Mouse (Mus musculus) myocyte (in vitro differentiated cells): ENCODE measurements around the gene Aamdc.

ENCODE experiments used
- CEBPB ChIP-seq: IDR thresholded peaks from 2 replicates; pipeline ENCODE4 v1.6.1; 2011; ENCODE audit warnings: mild to moderate bottlenecking, moderate library complexity; ENCODE audit not compliant: poor library complexity, insufficient read depth, severe bottlenecking
- POLR2A ChIP-seq: IDR thresholded peaks from one replicate; pipeline ENCODE4 v1.6.1; 2011; ENCODE audit warnings: low read depth, mild to moderate bottlenecking, control low read depth, moderate library complexity; ENCODE audit not compliant: insufficient read length

- TF ChIP-seq POLR2A, result no peak
- no peak for TF ChIP-seq CEBPB
These were observed 30.0 kb downstream of the Aamdc start for GRCm38 (mm10) chr7:97549301-97549700.
